Mouse (Mus musculus): ENCODE data around the gene Sestd1.

GRCm38 (mm10) chr2:77201900-77202299, 78.5 kb downstream of the Sestd1 start:
- TF ChIP-seq GATA1 (IDR thresholded peaks at IDR 0.05; ENCODE audit: low read length) (no peak), TAL1 (IDR thresholded peaks at IDR 0.05; ENCODE audit: low read length) (no peak)
